Mouse (Mus musculus) CH12.LX (cell line): ENCODE results near the gene Cog1. TPM values are rescaled to one million over a fixed set of nuclear protein-coding genes. Genes with fewer than 3 reads are reported as not detected.

Source experiments
- DNase-seq: peaks from one replicate; pipeline ENCODE4 v3.0.0-alpha.2; 2013; ENCODE audit errors: extremely low read depth
- H3K27ac ChIP-seq: 2 replicates; pipeline ENCODE4 v1.5.1; 2012; ENCODE audit warnings: low read depth, mild to moderate bottlenecking, control low read depth, moderate library complexity; ENCODE audit not compliant: insufficient read depth
- H3K27me3 ChIP-seq: replicated peaks from 2 replicates; pipeline ENCODE3; 2012; ENCODE audit warnings: inconsistent platforms
- H3K36me3 ChIP-seq, 2 experiments: replicated peaks in 1 of 2; 2 replicates each; pipeline versions ENCODE3 to v1.6.1; 2012; ENCODE audit warnings: inconsistent platforms in 1 of 2, low read length in 1 of 2, mild to moderate bottlenecking in 1 of 2, mixed read lengths in 1 of 2, moderate library complexity in 1 of 2; ENCODE audit not compliant: control insufficient read depth in 1 of 2, insufficient read depth in 1 of 2
- H3K4me1 ChIP-seq, 2 experiments: 2 replicates each; pipeline ENCODE4 v1.6.1; 2012; ENCODE audit warnings: inconsistent platforms in 1 of 2, moderate library complexity in 1 of 2; ENCODE audit not compliant: insufficient read depth in 2 of 2, control insufficient read depth in 1 of 2
- H3K4me2 ChIP-seq: 2 replicates; pipeline ENCODE4 v1.6.1; 2012; ENCODE audit warnings: low read depth, mild to moderate bottlenecking, control low read depth; ENCODE audit not compliant: poor library complexity, insufficient read depth, severe bottlenecking
- H3K4me3 ChIP-seq, 3 experiments: fragments of 150-350 bp in 1 of 3; sonication (generic) in 1 of 3; replicated peaks in 1 of 3; 2 replicates each; pipeline versions ENCODE3 to v1.5.1; 2011 to 2012; ENCODE audit warnings: low read depth in 2 of 3, low read length in 2 of 3, mild to moderate bottlenecking in 2 of 3, moderate library complexity in 2 of 3, control low read depth in 1 of 3, improper control_type of control experiment in 1 of 3, inconsistent platforms in 1 of 3, mixed read lengths in 1 of 3; ENCODE audit not compliant: poor library complexity in 1 of 3
- H3K79me2 ChIP-seq: replicated peaks from 2 replicates; pipeline ENCODE4 v1.6.1; 2012; ENCODE audit warnings: mild to moderate bottlenecking, moderate library complexity; ENCODE audit not compliant: control insufficient read depth, poor library complexity, insufficient read depth, severe bottlenecking; ENCODE audit errors: extremely low read depth
- H3K9ac ChIP-seq: 2 replicates; pipeline ENCODE4 v1.6.1; 2012; ENCODE audit warnings: low read depth, mild to moderate bottlenecking, control low read depth, moderate library complexity; ENCODE audit not compliant: insufficient read depth
- H3K9me3 ChIP-seq: replicated peaks from 2 replicates; pipeline ENCODE3; 2012; ENCODE audit warnings: low read length, inconsistent platforms, mixed read lengths
- BHLHE40 ChIP-seq: IDR thresholded peaks from 2 replicates; pipeline ENCODE4 v1.6.1; 2011; ENCODE audit warnings: mild to moderate bottlenecking, low read depth, low read length, improper control_type of control experiment
- CHD1 ChIP-seq: IDR thresholded peaks from 2 replicates; pipeline ENCODE4 v1.6.1; 2012; ENCODE audit warnings: low read depth, low read length, improper control_type of control experiment, inconsistent platforms
- CHD2 ChIP-seq: IDR thresholded peaks from 2 replicates; pipeline ENCODE4 v1.6.1; 2011; ENCODE audit warnings: low read length, improper control_type of control experiment
- CTCF ChIP-seq, 2 experiments: IDR thresholded peaks in 1 of 2; conservative IDR thresholded peaks in 1 of 2; 2 replicates each; pipeline ENCODE4 v1.5.1; 2011 to 2012; ENCODE audit warnings: low read depth in 2 of 2, low read length in 2 of 2, improper control_type of control experiment in 1 of 2, inconsistent platforms in 1 of 2, mild to moderate bottlenecking in 1 of 2, moderate library complexity in 1 of 2
- ELF1 ChIP-seq: IDR thresholded peaks from 2 replicates; pipeline ENCODE4 v1.6.1; 2014; ENCODE audit warnings: low read depth, mild to moderate bottlenecking, inconsistent platforms, low read length, improper control_type of control experiment
- HCFC1 ChIP-seq: IDR thresholded peaks from 2 replicates; pipeline ENCODE4 v1.6.1; 2012; ENCODE audit warnings: low read depth, mild to moderate bottlenecking, inconsistent platforms, low read length, improper control_type of control experiment
- KAT2A ChIP-seq: IDR thresholded peaks from 2 replicates; pipeline ENCODE4 v1.6.1; 2012; ENCODE audit warnings: low read length, improper control_type of control experiment, inconsistent platforms; ENCODE audit not compliant: insufficient replicate concordance
- MAFK ChIP-seq: IDR thresholded peaks from 2 replicates; pipeline ENCODE4 v1.6.1; 2011; ENCODE audit warnings: low read length, improper control_type of control experiment; ENCODE audit not compliant: insufficient replicate concordance
- MAX ChIP-seq: IDR thresholded peaks from 2 replicates; pipeline ENCODE4 v1.6.1; 2011; ENCODE audit warnings: low read length, improper control_type of control experiment
- MXI1 ChIP-seq: IDR thresholded peaks from 2 replicates; pipeline ENCODE4 v1.6.1; 2011; ENCODE audit warnings: mild to moderate bottlenecking, low read depth, low read length, improper control_type of control experiment
- MYC ChIP-seq: IDR thresholded peaks from 2 replicates; pipeline ENCODE4 v1.6.1; 2011; ENCODE audit warnings: low read depth, mild to moderate bottlenecking, improper control_type of control experiment, low read length
- NELFE ChIP-seq: IDR thresholded peaks from 2 replicates; pipeline ENCODE4 v1.6.1; 2011; ENCODE audit warnings: low read depth, low read length, improper control_type of control experiment
- NRF1 ChIP-seq: IDR thresholded peaks from 2 replicates; pipeline ENCODE4 v1.6.1; 2014; ENCODE audit warnings: low read depth, mild to moderate bottlenecking, inconsistent platforms, low read length, improper control_type of control experiment, moderate library complexity
- PAX5 ChIP-seq: IDR thresholded peaks from 2 replicates; pipeline ENCODE4 v1.6.1; 2012; ENCODE audit warnings: low read length, inconsistent platforms, mixed read lengths
- POLR2AphosphoS2 ChIP-seq: IDR thresholded peaks from 2 replicates; pipeline ENCODE4 v1.6.1; 2011; ENCODE audit warnings: low read depth, low read length, improper control_type of control experiment
- SIN3A ChIP-seq: IDR thresholded peaks from 2 replicates; pipeline ENCODE4 v1.6.1; 2012; ENCODE audit warnings: low read length, improper control_type of control experiment, inconsistent platforms
- SMC3 ChIP-seq: IDR thresholded peaks from 2 replicates; pipeline ENCODE4 v1.6.1; 2011; ENCODE audit warnings: low read depth, low read length, improper control_type of control experiment
- TBP ChIP-seq: conservative IDR thresholded peaks from 2 replicates; pipeline ENCODE4 v1.6.1; 2011; ENCODE audit warnings: low read depth, low read length, improper control_type of control experiment
- TCF12 ChIP-seq: IDR thresholded peaks from 2 replicates; pipeline ENCODE4 v1.6.1; 2014; ENCODE audit warnings: low read depth, mild to moderate bottlenecking, inconsistent platforms, low read length, improper control_type of control experiment
- ZC3H11A ChIP-seq: IDR thresholded peaks from 2 replicates; pipeline ENCODE4 v1.6.1; 2012; ENCODE audit warnings: low read depth, mild to moderate bottlenecking, inconsistent platforms, low read length, improper control_type of control experiment
- ZKSCAN1 ChIP-seq: IDR thresholded peaks from 2 replicates; pipeline ENCODE4 v1.6.1; 2012; ENCODE audit warnings: low read depth, inconsistent platforms, low read length, improper control_type of control experiment, borderline replicate concordance
- ZMIZ1 ChIP-seq: IDR thresholded peaks from 2 replicates; pipeline ENCODE4 v1.6.1; 2012; ENCODE audit warnings: low read depth, mild to moderate bottlenecking, inconsistent platforms, low read length, improper control_type of control experiment
- dilution Hi-C: fragments of 300-500 bp; cut with MboI; formaldehyde crosslinking; loops from 2 replicates; pipeline ENCODE4 v1.14.3; 2020; ENCODE audit warnings: low sequenced_read_pairs; ENCODE audit not compliant: extremely low pct_unique_long_range_greater_than_20kb, extremely low pct_ligation_motif_present
- in situ Hi-C: fragments of 300-500 bp; cut with MboI; formaldehyde crosslinking; loops from 3 replicates; pipeline ENCODE4 v1.14.3; 2019; ENCODE audit warnings: low sequenced_read_pairs, low pct_ligation_motif_present, low pct_unique_long_range_greater_than_20kb, mixed read lengths
- polyA plus RNA-seq: library from polyadenylated mRNA; unstranded; fragments of >175 nt; gene quantifications from 2 replicates; pipeline ENCODE4 v1.2.1, GENCODE M21; 2012; ENCODE audit warnings: low read depth; ENCODE audit not compliant: insufficient read length
- total RNA-seq, 2 experiments: library from RNA; depleted of rRNA; stranded (reverse); fragments of 300-350 nt in 1 of 2; fragments of >200 nt in 1 of 2; gene quantifications; 2 replicates each; pipeline ENCODE4 v1.2.3; 2012 to 2014

Cog1 gene
- total and polyA plus RNA-seq, 3 experiments: 15.8 to 38.6 (median 28.2) TPM

DNA sequence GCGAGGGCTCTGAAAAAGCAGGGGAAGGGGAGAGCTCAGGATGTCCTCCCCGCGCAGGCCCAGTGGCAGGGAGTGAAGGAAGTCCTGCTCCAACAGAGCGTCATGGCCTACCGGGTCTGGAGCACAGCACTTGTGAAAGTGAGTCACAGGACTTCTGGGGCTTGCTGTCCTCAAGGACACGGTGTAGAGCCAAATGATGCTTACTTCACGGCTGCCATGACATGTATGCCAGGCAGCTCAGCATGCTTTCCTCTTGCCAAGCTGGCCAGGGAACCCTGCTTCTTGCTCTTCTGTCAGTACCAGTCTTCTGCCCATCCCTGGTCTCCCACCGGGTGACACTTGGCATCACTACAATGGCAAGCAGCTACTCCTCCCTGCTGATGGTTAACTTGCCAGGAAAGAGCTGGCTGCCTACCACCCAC is 7.6 kb downstream of the Cog1 start:
- 0 out of 2 replicates have a peak, but pooled peaks cover 3% of the 10 kb centered on the region for H3K79me2 ChIP-seq
- in situ Hi-C loops (no loop called here), dilution Hi-C loops (no loop called here)
- TF ChIP-seq TCF12 (no peak), PAX5 (no peak), BHLHE40 (no peak), ZC3H11A (no peak), CHD2 (no peak), MAFK (no peak), HCFC1 (no peak), NELFE (no peak), SIN3A (no peak), TBP (no peak), SMC3 (no peak), POLR2AphosphoS2 (no peak), KAT2A (no peak), MAX (no peak), ZKSCAN1 (no peak), MYC (no peak), ELF1 (no peak)
- no peak overlapping the region for H3K27ac ChIP-seq
- no peak overlapping the region for H3K4me2 ChIP-seq
- no peaks in the 10 kb centered on the region for H3K27me3 ChIP-seq
- DNase-seq: no peak
- peaks cover 89 to 96% of the 10 kb centered on the region in 2 experiments for H3K36me3 ChIP-seq
- H3K9ac ChIP-seq: no peak overlapping the region
- H3K4me3 ChIP-seq: no peak overlapping the region
- peaks cover 0 to 10% of the 10 kb centered on the region in 2 experiments; a peak in 2 of 4 replicates for H3K4me1 ChIP-seq
- no peaks in the 10 kb centered on the region for H3K9me3 ChIP-seq

DNA sequence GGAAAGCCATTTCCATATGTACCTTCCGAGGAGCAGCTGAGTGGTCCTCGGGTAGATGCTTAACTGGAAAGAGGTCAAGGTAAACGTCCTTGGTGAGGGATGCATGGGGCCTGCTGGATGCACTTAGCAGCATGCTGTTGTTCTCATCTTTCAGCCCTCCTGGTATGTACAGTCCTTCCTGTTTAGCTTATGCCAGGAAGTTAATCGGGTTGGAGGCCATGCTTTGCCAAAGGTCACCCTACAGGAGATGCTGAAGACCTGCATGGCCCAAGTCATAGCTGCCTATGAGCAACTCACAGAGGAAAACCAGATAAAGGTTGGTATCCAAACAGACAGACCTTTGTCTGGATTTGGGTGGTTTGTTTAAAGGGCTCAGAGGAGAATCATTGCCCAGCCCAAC is 8.3 kb downstream of the Cog1 start:
- DNase-seq: no peak
- Histone ChIP-seq H3K36me3 (peaks cover 89 to 96% of the 10 kb centered on the region in 2 experiments), H3K27ac (no peak overlapping the region)

More for the DNA sequence above, 8.3 kb downstream of the Cog1 start:
- Histone ChIP-seq H3K4me3 (no peak overlapping the region), H3K4me1 (peaks cover 0 to 10% of the 10 kb centered on the region in 2 experiments; a peak in 2 of 4 replicates), H3K27me3 (no peaks in the 10 kb centered on the region), H3K9ac (no peak overlapping the region), H3K9me3 (no peaks in the 10 kb centered on the region), H3K4me2 (no peak overlapping the region), H3K79me2 (0 out of 2 replicates have a peak, but pooled peaks cover 3% of the 10 kb centered on the region)
- in situ Hi-C loops (no loop called here), dilution Hi-C loops (no loop called here)
- TF ChIP-seq MAFK: no peak
- TF ChIP-seq CTCF (conservative IDR thresholded peaks at IDR 0.05 in 1 of 2, IDR thresholded peaks at IDR 0.05 in 1 of 2; ENCODE audit: low read depth in 2 of 2, low read length in 2 of 2): no peak
- TF ChIP-seq ZMIZ1: no peak
- TF ChIP-seq MAX: no peak
- TF ChIP-seq MXI1: no peak
- TF ChIP-seq SMC3: no peak
- no peak for TF ChIP-seq ZC3H11A
- TF ChIP-seq CHD1: no peak
- no peak for TF ChIP-seq NRF1
